Mouse (Mus musculus) heart, embryonic 11.5 days (tissue): ENCODE data around the gene Phf12. TPM values are rescaled to one million over a fixed set of nuclear protein-coding genes. Genes with fewer than 3 reads are reported as not detected.
A peak's percentile ranks its signal among the peaks of the same experiment; 100 is the strongest.

Experiments used
- ATAC-seq: fragments of 200-750 bp; cut with Nextera tagmentation; replicated peaks from 2 replicates; pipeline ENCODE4 v1.8.0; 2017; ENCODE audit warnings: moderate library complexity; ENCODE audit not compliant: insufficient number of reproducible peaks, low FRiP score, low TSS enrichment
- H3K27ac ChIP-seq: fragments of 300-500 bp; sonication (generic); 2 replicates; pipeline ENCODE4 v1.5.1; 2014; ENCODE audit warnings: mild to moderate bottlenecking, low read depth, low read length
- H3K27me3 ChIP-seq: fragments of 300-500 bp; sonication (generic); 2 replicates; pipeline ENCODE4 v1.6.1; 2014; ENCODE audit warnings: mild to moderate bottlenecking, low read length, mixed read lengths; ENCODE audit not compliant: control insufficient read depth, insufficient read depth
- H3K36me3 ChIP-seq: fragments of 300-500 bp; sonication (generic); 2 replicates; pipeline ENCODE4 v1.6.1; 2014; ENCODE audit warnings: mild to moderate bottlenecking, low read length, moderate library complexity, mixed read lengths; ENCODE audit not compliant: control insufficient read depth, insufficient read depth
- H3K4me1 ChIP-seq: fragments of 300-500 bp; sonication (generic); 2 replicates; pipeline ENCODE4 v1.6.1; 2014; ENCODE audit warnings: low read length; ENCODE audit not compliant: control insufficient read depth, insufficient read depth
- H3K4me2 ChIP-seq: fragments of 300-500 bp; sonication (generic); 2 replicates; pipeline ENCODE4 v1.6.1; 2014; ENCODE audit warnings: mild to moderate bottlenecking, moderate library complexity
- H3K4me3 ChIP-seq: fragments of 300-500 bp; sonication (generic); 2 replicates; pipeline ENCODE4 v1.5.1; 2014; ENCODE audit warnings: low read depth, low read length
- H3K9ac ChIP-seq: fragments of 300-500 bp; sonication (generic); 2 replicates; pipeline ENCODE4 v1.6.1; 2014; ENCODE audit warnings: mild to moderate bottlenecking, low read depth, low read length, moderate library complexity
- H3K9me3 ChIP-seq: fragments of 300-500 bp; sonication (generic); replicated peaks from 2 replicates; pipeline ENCODE4 v1.6.1; 2016; ENCODE audit warnings: low read length; ENCODE audit not compliant: control insufficient read depth
- WGBS: fragments of 180-500 bp; shearing (Covaris S2); extraction: QIAGEN DNeasy Blood & Tissue Kit; methylation state at CpG from one replicate; pipeline ENCODE4 v1.1.7; 2014; ENCODE audit not compliant: insufficient replicate concordance; 5-methylcytosine and 5-hydroxymethylcytosine counted together
- polyA plus RNA-seq: library from polyadenylated mRNA; unstranded; fragments of >200 nt; fragmentation: Nextera tagmentation; extraction: Ambion mirVana; gene quantifications from 2 replicates; pipeline ENCODE4 v1.2.1, GENCODE M21; 2014

Phf12 gene
- polyA plus RNA-seq, 1 experiment from 2014 or later: 14.2 TPM

GRCm38 (mm10) chr11:77979221-77979809 is 3.2 kb upstream of the Phf12 start:
- Histone ChIP-seq H3K4me3 (no peak overlapping the region), H3K4me2 (no peak overlapping the region), H3K9ac (no peak overlapping the region), H3K4me1 (no peaks in the 10 kb centered on the region), H3K27me3 (peaks cover 40% of the 10 kb centered on the region), H3K36me3 (no peaks in the 10 kb centered on the region), H3K27ac (no peak overlapping the region), H3K9me3 (no peaks in the 10 kb centered on the region)
- WGBS: 74% methylated on average over 8 of the region's 8 CpGs
- ATAC-seq: no peak

- no peaks in the 10 kb centered on the region for H3K9me3 ChIP-seq
- peak overlapping the region; percentile 61; the same call in 1 of the 2 replicates for H3K4me2 ChIP-seq
- no peak overlapping the region for H3K27ac ChIP-seq
- no peaks in the 10 kb centered on the region for H3K36me3 ChIP-seq
- no peak for ATAC-seq
- no peak overlapping the region for H3K4me3 ChIP-seq
- peaks cover 28% of the 10 kb centered on the region for H3K27me3 ChIP-seq
- peaks cover 8% of the 10 kb centered on the region; the same call in 1 of the 2 replicates for H3K4me1 ChIP-seq
- 31% methylated on average over 11 of the region's 11 CpGs for WGBS
- H3K9ac ChIP-seq: no peak overlapping the region
Measured at GRCm38 (mm10) chr11:77980281-77981204, 2.0 kb upstream of the Phf12 start.

GRCm38 (mm10) chr11:77981609-77982440 is 729 bp upstream of the Phf12 start:
- Histone ChIP-seq H3K9ac (peak overlapping the region; percentile 74), H3K36me3 (no peaks in the 10 kb centered on the region), H3K27ac (peak overlapping the region; percentile 97), H3K4me1 (peaks cover 9% of the 10 kb centered on the region; the same call in 1 of the 2 replicates), H3K27me3 (peaks cover 16% of the 10 kb centered on the region), H3K9me3 (no peaks in the 10 kb centered on the region), H3K4me2 (peak overlapping the region; percentile 61), H3K4me3 (peak overlapping the region; percentile 79)
- peak; percentile 87 for ATAC-seq
- WGBS: under 1% methylated on average over 29 of the region's 29 CpGs

- Histone ChIP-seq H3K27ac (peak overlapping the region; percentile 97), H3K4me2 (peak overlapping the region; percentile 77), H3K36me3 (peaks cover under 1% of the 10 kb centered on the region), H3K4me1 (peaks cover 9% of the 10 kb centered on the region; the same call in 1 of the 2 replicates), H3K27me3 (peaks cover 3% of the 10 kb centered on the region; the same call in 1 of the 2 replicates), H3K9ac (peak overlapping the region; percentile 87), H3K9me3 (no peaks in the 10 kb centered on the region), H3K4me3 (peak overlapping the region; percentile 79)
- under 1% methylated on average over 32 of the region's 32 CpGs for WGBS
- no peak for ATAC-seq
Measured at GRCm38 (mm10) chr11:77983191-77983936, 810 bp downstream of the Phf12 start.

- H3K4me1 ChIP-seq: peaks cover 9% of the 10 kb centered on the region; the same call in 1 of the 2 replicates
- peak overlapping the region; percentile 97 for H3K27ac ChIP-seq
- H3K27me3 ChIP-seq: no peaks in the 10 kb centered on the region
- H3K36me3 ChIP-seq: peaks cover 9% of the 10 kb centered on the region
- WGBS: under 1% methylated on average over 63 of the region's 63 CpGs
- peak overlapping the region; percentile 77 for H3K4me2 ChIP-seq
- H3K4me3 ChIP-seq: peak overlapping the region; percentile 79
- no peaks in the 10 kb centered on the region for H3K9me3 ChIP-seq
- peak overlapping the region; percentile 87 for H3K9ac ChIP-seq
- no peak for ATAC-seq
Measured at GRCm38 (mm10) chr11:77983937-77984835, 1.6 kb downstream of the Phf12 start.

GRCm38 (mm10) chr11:77984836-77985231 is 2.3 kb downstream of the Phf12 start:
- Histone ChIP-seq H3K9ac (peak overlapping the region; percentile 87), H3K4me3 (peak overlapping the region; percentile 79), H3K27me3 (no peaks in the 10 kb centered on the region), H3K4me1 (peaks cover 9% of the 10 kb centered on the region; the same call in 1 of the 2 replicates), H3K36me3 (peaks cover 9% of the 10 kb centered on the region), H3K9me3 (no peaks in the 10 kb centered on the region), H3K27ac (peak overlapping the region; percentile 97), H3K4me2 (peak overlapping the region; percentile 77)
- under 1% methylated on average over 13 of the region's 13 CpGs for WGBS
- no peak for ATAC-seq

- peak overlapping the region; percentile 97; the same call in 1 of the 2 replicates for H3K27ac ChIP-seq
- H3K9me3 ChIP-seq: no peaks in the 10 kb centered on the region
- WGBS: 86% methylated on average over 3 of the region's 3 CpGs
- peaks cover 9% of the 10 kb centered on the region for H3K36me3 ChIP-seq
- H3K4me3 ChIP-seq: peak overlapping the region; percentile 79
- ATAC-seq: no peak
- no peaks in the 10 kb centered on the region for H3K27me3 ChIP-seq
- peak overlapping the region; percentile 87; the same call in 1 of the 2 replicates for H3K9ac ChIP-seq
- H3K4me2 ChIP-seq: peak overlapping the region; percentile 77
- H3K4me1 ChIP-seq: peaks cover 9% of the 10 kb centered on the region; the same call in 1 of the 2 replicates
Measured at GRCm38 (mm10) chr11:77985541-77986065, 3.0 kb downstream of the Phf12 start.
